Mouse (Mus musculus) hematopoietic stem cell, adult 5-6 weeks (primary cell): ENCODE results near the gene Cirbp. TPM values are rescaled to one million over a fixed set of nuclear protein-coding genes. Genes with fewer than 3 reads are reported as not detected.
"Not testable (repeated sequence)": the region's sequence is repeated elsewhere in the genome, so short reads cannot be mapped to it uniquely, and the experiment has no call there.

Source experiments
- ATAC-seq, 2 experiments: fragments of 125-278 bp in 1 of 2; replicated peaks in 1 of 2; 2 replicates each; pipeline ENCODE4 v1.8.0; 2016 to 2017; ENCODE audit warnings: inconsistent platforms in 2 of 2, mild to moderate bottlenecking in 2 of 2, moderate number of reproducible peaks in 2 of 2, low read depth in 1 of 2, moderate TSS enrichment in 1 of 2; ENCODE audit not compliant: low FRiP score in 2 of 2, poor library complexity in 2 of 2, severe bottlenecking in 2 of 2, insufficient read depth in 1 of 2, low TSS enrichment in 1 of 2
- total RNA-seq: library from RNA; stranded (forward); fragments of 172-1452, 232-1000 nt; gene quantifications from 2 replicates; pipeline ENCODE4 v1.2.3, GENCODE M21; 2017

The Cirbp gene
- total RNA-seq, 1 experiment from 2014 or later, result 93.6 TPM

DNA sequence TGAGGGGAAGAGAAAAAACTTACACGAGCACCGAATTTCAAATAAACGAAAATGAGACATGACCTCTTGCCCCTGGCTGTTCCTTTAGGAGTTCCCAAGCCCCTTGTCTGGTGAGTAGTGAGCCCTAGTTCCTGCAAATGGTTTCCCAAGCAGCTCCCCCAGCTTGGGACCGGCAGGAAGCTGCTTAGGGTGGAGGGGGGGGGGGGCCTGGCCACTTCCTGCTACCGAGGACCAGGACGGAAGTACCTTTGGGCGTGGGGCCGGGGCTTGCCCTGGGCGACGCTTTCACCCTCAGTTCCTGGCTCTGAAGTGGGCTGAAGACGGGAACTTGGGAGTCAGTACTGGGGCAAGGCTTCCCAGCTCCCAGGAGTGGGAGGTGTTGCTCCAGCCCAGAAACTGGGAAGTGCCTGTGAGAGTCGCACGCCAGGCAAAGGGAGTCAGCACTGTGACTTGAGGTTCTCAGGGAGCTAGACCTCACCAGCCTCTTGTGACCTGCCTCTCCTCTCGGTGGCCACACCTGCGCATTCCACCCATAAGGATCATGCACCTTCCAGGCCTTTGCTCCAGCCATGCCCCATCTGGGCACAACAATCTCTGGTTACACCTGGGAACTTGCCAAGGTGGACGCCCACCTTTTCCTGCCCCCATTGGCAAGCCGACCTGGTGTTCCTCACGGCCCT is 7.3 kb upstream of the Cirbp start:
- ATAC-seq, result peak; percentile 25 to 29; a peak in 3 of 4 replicates

DNA sequence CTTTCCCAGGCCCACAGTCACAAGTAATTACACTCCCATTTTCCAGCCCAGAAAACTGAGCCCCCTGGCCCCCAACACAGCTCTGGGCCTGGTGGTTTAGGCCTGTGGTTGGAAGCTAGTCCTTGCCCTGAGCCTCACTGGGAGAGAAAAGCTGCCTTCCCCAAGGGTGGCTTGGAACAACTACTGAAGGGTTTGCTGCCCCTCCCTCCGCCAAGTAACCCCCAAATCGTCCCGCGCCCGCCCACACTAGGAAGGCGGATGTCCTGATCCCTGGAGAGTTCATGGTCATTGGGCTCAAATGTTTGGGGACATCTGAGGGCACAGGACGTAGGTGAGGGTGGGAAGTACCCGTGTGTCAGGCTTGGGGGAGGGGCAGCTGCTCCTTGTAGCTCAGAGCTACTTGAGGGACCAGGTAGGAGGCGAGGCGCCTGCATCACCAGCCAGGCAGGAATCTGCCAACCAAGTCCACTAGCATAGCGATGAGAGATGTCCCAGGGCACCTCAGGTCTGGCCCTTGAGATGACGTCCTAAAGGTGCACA is 6.7 kb upstream of the Cirbp start:
- ATAC-seq, result 0 out of 4 replicates have a peak, but pooled peaks of 1 of the 2 experiments have one; percentile 2

DNA sequence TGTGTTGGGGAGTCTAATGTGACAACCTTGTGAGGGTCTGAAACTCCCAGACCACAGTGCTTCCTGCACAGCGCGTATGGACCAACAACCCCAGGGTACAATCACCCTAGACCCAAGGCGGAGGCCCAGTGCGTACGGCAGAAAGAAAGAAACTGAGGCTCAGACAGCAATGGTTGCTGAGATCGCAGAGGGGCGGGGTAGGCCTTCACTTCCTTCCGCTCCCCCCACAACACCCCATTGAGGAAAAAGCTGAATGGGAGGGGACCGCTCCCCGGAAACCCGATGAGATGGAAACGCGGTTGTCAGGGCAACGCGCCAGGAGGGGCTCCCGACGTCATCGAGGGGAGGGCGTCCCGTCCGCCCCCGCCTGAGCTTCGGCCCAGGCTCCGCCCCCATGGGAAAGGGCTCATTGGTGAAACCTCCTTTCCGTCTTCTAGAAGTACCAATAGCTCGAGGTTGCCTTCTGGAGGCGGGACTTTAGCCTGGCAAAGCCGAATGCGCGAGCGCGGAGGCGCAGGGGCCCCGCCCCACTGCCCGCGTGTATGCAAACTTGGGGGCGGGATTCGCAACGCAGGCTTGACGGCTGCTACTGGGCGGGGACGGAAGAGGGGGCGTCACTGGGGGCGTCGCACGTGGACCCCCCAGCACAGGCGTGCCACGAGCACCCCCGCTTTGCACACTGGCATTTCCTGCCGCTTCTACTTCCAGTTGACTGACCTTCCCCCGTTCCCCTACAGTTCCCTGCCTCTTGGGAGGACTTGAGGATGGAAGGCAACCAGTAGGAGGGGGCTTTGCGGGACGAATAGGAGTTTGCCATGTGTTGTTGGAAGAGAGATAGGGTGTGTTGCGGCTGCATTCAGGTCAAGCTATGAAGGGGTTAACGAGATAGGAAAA is 6.0 kb upstream of the Cirbp start:
- peak; percentile 77 to 81 for ATAC-seq

DNA sequence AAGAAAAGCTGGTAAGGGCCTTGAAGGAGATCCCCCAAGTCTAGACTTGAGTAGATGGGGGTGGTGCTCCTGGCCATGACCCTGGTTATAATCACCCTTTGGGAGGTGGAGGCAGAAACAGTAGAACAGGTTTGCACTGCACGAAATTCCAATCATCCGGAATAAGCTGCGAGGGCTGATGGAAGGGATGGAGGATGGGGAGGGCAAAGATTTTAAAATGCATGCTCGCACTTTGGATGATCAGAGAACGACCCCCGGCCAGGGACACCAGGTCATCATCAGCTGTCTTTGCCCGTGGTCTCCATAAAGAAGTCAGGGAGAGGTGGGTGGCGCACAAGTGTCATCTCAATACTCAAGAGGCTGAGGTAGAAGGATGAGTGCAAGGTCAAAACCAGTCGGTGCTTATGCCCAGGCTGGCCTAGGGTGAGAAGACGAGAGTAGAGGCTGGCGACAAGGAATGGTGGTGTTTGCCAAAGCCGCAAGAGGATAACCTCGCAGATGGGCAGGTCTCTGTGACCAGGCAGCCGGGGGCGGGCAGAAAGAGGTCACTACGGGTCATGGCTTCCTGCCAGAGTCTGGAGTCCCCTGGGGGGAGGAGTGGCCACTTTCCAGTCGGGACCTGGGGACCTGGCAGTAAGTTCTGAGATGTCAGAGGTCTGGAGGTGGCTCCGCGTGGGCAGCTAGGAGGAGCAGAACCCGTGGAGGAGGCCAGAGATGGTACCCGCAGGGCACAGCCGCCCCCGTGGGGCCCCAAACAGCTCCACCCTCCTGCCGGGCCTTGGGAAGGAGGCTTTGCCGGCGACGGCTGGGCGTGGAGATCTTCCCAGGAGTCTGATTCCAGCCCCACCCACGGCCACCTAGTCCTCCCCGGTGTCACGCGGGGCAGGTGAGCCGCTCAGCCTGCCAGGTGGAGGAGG is 5.1 kb upstream of the Cirbp start:
- no peak for ATAC-seq

DNA sequence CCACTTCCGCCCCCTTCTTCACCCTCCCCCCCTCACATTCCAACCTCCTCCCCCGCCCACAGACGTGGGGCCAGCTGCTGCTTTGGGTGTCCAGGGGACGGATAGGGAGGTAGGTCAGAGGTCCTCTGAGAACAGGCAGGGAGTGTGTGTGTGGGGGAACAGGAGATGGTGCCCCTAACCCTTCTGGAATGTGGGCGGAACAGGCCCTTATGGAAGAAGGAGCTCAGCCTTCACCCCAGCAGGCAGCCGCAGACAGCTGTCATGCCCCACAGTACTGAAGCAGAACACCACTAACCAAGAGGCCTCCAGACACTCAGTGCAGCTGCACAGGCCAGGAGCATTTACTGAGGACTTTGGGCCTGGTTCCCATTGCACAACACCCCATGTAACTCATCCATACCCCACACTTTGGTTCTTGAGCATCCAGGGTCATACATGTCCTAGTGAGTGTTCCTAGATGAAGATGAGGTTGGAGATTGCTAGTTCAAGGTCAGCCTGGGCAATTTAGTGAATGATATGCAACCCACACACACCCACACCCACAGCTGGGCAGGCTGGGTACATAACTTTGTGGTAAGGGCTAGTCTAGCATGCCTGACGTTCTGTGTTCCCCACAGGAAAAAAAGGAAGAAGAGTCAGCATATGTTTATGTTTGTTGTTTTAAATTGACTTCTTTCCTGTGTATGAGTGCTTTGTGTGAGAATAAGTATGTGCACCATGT is 4.1 kb upstream of the Cirbp start:
- ATAC-seq, result no peak

DNA sequence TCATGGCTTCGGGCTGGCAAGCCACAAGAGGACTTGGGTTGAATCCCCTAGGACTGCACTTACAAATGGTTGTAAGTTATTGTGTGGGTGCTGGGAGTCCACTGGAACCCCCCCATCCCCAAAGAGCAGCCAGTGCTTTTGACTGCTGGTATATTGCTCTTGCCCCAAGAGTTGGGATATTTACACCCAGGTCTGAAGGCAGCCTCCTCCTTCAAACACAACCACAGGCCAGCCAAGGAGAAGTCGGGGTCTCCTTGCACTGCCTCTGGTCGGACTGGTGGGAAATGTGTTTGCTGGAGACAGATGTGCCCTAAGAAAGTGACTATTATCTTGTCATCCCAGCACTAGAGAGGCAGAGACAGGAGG is 3.6 kb upstream of the Cirbp start:
- no peak for ATAC-seq

DNA sequence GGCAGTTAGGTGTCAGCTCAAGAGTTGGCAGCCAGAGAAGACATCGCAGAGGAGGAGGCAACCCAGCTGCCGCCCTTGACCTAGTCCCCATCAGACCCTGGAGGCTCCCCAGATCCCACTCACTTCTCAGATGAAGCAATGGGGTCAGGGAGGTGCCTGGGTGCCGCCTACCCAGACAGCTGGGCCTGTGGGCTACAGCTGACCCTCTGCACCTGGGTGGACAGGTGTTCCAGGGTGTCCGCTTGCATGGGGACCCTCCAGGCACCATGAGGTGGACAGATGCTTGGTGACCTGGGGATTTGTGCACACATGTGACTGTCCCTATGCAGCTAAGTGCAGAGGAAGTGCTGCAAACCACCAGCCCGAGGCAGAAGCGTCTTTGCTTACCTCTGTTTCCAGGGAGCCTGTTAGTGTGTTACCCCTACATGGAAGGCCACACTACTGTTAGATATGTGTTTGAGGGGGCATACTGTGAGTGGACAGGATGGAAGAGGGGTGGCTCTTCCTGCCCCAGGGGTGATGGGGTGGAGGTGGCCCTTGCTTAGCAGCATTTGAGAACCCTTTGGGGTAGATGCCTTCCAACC is 3.0 kb upstream of the Cirbp start:
- ATAC-seq, result no peak

DNA sequence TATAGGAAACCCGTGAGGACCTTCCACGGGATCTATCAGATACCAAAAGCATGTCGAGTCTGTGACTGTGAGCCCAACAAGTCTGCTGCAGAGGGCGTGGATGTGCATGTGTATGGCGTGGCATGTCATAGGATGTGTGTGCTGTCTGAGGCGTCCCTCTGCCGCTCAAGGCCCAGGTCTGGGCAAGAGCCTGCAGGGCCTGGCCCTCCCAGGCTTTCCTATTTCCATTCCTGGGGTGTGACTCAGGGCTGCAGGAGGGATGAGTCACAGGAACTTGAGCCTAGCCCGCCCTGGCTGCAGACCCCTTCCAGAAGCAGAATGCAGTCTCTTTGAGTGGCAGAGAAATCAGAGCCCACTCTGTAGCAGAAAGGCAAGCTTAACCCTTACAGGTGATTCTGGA is 2.1 kb upstream of the Cirbp start:
- ATAC-seq, result no peak

DNA sequence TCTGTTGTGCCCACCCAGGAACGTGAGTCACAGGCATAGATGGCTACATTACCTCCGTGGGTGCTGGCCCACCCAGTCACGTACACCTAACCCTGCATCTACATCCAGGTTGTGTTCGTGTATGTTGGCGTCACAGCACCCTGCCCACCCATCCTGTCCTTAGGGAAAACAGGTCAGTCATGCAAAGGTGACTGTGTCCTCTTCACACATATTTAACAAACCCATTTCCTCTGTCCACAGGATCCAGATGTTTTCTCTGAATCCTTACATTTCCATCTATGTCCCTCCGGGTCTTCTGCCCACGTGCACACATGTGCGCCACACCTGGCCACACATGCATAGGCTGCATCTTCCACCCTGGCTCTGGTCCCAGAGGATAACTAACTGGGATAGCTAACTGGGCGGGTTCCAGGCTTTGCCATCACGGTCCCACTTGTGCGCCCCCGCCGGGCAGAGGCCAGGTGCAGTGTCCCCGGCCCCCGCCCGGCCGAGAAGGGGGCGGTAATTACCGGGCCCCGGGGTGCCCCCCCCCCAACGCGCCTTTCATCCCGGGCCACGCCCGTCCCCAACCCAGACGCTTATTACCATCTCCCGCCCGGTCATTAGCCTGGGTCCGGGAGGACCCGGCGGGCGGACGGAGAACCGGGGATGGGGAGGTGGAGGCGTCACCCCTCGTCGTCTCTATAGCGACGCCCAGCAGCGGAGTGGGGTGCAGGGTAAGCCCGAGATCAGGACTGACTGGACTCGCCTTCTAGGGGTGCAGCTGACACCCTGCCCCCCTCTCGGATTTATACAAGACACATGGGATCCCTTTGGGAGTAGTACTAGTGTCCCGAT is 1.4 kb upstream of the Cirbp start:
- no peak for ATAC-seq

DNA sequence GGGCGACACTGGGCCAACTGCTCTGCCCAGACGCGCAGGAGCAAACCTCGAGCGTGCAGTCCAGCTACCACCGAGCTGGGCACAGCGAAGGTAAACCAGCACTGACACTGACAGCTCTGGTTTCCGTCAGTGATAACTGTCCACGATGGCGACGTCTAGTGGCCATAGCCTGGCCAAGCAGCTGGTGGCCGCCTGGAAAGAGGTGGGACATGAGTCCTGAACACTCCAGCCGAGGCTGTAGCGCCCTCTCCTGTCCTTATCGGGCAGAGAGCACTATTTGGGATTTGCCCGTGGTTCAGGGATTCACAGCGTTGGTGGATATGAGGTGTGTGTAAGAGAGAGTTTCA is 814 bp upstream of the Cirbp start:
- peak; percentile 61 to 66 for ATAC-seq

DNA sequence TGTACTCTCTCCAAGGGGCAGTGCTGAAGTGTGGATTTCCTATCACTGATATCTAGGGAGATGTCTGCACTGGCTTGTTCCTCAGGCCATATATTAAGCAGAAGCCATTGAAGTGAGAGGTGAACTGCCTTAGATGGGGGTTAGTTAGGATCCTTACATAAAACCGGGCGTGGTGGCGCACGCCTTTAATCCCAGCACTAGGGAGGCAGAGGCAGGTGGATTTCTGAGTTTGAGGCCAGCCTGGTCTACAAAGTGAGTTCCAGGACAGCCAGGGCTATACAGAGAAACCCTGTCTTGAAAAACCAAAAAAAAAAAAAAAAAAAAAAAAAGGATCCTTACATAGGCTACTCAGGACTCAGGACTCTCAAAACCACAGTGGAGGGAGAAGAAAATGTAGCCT is 351 bp downstream of the Cirbp start:
- ATAC-seq, result not testable (repeated sequence)

DNA sequence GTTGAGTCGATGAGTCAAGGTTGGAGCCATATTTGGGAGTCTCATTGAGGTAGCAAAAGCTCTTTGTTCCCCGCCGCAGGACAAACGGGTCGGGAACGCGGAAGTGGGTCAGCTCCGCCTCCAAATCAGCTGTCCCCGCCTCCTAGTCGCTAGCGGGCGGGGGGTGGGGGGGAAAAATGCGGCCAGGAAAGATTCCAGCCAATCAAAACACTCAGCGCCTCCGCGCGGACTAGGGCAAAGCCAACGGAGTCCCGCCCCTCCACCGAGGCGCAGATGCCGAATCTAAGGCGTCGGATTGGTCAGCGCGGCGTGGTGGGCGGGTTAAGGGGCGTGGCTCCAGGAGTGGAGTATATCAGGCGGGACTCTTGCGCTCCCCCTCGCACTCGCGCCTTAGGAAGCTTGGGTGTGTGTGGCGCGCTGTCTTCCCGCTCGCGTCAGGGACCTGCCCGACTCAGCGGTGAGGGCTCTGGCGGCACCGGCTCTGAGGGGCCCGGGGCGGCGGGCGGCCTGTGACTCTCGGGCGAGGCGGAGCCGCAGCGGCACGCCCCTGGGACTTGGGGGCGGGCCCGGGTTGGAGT is 1.8 kb downstream of the Cirbp start:
- peak; percentile 79 to 85 for ATAC-seq

DNA sequence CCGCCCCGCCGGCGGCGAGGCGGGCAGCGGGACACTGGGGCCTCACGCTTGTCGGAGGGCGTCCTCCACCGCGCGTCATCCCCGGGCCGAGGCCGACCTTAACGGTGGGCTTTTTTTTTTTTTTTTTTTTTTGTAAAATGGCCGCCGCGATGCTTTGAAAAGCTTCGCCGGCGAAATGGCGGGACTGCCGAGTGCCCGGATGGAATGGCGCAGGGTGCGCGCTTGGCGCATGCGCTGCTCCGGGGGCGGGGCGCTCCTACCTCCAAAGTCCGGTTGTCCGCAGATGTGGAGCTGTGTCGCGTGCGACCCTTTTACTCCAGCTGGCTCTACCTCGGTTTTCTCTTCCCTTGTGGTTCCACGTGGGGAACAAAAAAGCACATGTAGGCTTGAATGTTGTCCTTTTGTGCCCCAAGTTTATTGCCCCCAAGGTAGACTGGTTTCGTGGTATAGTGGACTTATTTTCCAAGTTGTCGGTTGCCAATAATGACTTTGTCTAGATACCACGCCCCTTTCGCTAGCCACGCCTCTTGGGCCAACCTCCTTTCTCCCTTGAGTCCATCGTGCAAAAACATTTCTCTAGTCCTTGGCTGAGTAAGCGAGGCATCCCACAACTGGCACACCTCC is 2.4 kb downstream of the Cirbp start:
- ATAC-seq, result peak; percentile 3 to 22; a peak in 2 of 4 replicates

DNA sequence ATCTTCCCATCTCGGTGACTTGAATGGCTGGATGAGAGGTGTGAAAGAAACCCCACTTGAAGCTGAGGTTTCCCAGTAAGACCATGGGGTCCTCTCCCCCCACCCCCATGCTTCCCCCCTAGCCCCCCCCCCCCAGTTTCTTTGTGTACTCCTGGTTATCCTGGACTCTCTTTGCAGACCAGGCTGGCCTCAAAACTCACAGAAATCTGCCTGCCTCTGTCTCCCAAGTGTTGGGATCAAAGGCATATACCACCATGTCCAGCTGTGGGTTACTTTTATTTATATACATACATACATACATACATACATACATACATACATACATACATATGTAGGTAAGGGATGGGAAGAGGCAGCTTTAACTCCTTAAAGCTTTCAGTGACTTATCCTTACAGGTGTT is 3.3 kb downstream of the Cirbp start:
- no peak for ATAC-seq

DNA sequence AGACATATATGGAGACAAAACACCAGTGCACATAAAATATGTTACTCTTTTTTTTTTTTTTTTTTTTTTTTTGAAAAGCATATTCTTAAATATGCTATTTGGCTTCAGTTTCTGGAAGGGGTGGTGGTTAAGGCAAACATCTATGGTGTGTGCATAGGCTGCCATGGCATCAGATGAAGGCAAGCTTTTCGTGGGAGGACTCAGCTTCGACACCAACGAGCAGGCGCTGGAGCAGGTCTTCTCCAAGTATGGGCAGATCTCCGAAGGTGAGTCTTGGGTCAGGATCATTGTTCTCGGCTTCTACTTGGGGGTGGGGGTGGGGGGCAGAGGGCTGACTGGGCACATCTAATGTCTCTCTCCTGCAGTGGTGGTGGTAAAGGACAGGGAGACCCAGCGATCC is 3.9 kb downstream of the Cirbp start:
- no peak for ATAC-seq
